Mouse (Mus musculus): Measurements from ENCODE around the gene Tlx2.

- TF ChIP-seq POLR2A (IDR thresholded peaks at IDR 0.05; ENCODE audit: insufficient read length, low read depth): peak; percentile 19
- TF ChIP-seq USF1 (IDR thresholded peaks at IDR 0.05; ENCODE audit: low read depth): no peak
- no peak for TF ChIP-seq E2F4 (IDR thresholded peaks at IDR 0.05; ENCODE audit: insufficient read depth)
- TF ChIP-seq MYOD1 (IDR thresholded peaks at IDR 0.05; ENCODE audit: control insufficient read depth in 1 of 3, insufficient read length in 2 of 3, low read depth in 2 of 3): no peak
- TF ChIP-seq TCF12 (IDR thresholded peaks at IDR 0.05; ENCODE audit: insufficient read depth, poor library complexity, severe bottlenecking): no peak
- peak; percentile 54 for TF ChIP-seq POLR2AphosphoS2 (IDR thresholded peaks at IDR 0.05; ENCODE audit: insufficient read length, low read depth)
- TF ChIP-seq MAX (IDR thresholded peaks at IDR 0.05; ENCODE audit: low read depth): no peak
- TF ChIP-seq SRF (IDR thresholded peaks at IDR 0.05; ENCODE audit: control insufficient read depth, insufficient read length, low read depth): no peak
- TF ChIP-seq MYOG (IDR thresholded peaks at IDR 0.05; ENCODE audit: control insufficient read depth in 1 of 3, insufficient read depth in 1 of 3, insufficient read length in 2 of 3, low read depth in 2 of 3): no peak
- TF ChIP-seq REST (IDR thresholded peaks at IDR 0.05; ENCODE audit: insufficient read depth, insufficient read length): no peak
Measured at GRCm38 (mm10) chr6:83118369-83118768, 48.3 kb upstream of the Tlx2 start.
